Mouse (Mus musculus) left cerebral cortex, adult 11 months (tissue): ENCODE measurements at regions not wholly inside any gene's neighbourhood (a gene's known extent, or its start where the extent isn't known, plus 50 kb on each side); places are given as distances from the start of the nearest gene placed in this dataset.
A peak's percentile ranks its signal among the peaks of the same experiment; 100 is the strongest.

Source experiments
- DNase-seq: peaks from one replicate; pipeline ENCODE4 v3.0.0; 2022; ENCODE audit warnings: low spot score

DNA sequence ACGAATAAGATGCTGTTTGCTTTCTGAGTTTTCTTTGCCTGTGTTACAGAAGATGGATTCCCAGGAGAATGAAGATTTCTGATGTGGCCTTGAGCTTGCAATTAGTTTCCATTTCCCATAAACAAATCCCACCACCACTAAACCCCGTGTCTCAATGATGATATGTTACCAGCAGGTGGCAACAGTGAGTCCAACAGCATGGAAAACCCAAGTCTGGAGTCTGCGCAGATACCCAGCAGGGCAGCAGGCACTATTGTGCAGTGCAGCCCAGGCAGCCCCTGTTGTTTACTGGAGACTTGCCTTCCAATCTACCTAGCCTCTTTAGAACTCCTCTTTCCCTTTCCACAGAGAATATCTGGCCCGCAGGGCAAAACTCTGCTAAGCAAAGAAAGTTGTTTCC lies 62.7 kb downstream of the Bmp2 start:
- DNase-seq: no peak

DNA sequence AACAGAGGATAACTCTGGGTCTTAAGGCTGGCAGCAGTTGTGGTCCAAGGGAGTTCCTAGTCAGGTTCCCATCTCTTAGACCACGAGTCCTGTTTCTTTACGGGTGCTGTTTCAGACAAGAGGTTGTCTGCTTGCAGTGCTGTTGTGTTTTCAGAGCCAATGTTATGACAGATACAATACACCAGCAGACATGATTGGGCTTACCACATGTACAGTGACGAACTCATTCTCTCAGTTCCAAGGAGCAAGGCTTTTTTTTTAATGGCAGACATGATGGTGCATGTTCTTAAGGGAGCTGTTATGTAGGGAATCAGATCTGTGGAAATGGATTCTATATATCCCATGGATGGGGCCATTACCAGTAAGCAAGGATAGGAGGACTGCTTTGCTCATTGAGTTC lies 63.3 kb downstream of the Bmp2 start:
- DNase-seq: no peak

DNA sequence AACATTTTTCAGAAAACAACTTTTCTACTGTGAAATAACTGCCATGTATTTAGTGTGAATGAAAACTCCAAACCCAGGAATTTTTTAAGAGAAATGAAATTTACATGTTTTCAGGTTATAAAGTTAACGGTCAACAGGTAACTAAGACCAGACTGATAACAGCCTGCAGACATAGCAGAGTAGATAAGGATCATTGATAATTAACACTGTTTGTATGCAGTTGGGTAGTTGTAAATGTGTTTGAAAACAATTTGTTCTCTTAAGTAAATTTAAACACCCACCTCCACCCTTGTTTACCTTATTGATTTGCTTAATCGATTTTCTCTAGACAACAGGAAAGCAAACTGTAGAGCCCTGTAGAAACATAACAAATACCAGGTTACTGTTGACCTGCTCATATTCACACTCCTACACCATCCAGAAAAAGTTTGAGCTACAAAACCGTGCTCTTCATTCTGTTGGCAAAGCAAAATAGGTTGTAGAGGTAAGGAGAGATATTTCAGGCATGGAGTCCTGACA lies 65.4 kb downstream of the Bmp2 start:
- DNase-seq: no peak

DNA sequence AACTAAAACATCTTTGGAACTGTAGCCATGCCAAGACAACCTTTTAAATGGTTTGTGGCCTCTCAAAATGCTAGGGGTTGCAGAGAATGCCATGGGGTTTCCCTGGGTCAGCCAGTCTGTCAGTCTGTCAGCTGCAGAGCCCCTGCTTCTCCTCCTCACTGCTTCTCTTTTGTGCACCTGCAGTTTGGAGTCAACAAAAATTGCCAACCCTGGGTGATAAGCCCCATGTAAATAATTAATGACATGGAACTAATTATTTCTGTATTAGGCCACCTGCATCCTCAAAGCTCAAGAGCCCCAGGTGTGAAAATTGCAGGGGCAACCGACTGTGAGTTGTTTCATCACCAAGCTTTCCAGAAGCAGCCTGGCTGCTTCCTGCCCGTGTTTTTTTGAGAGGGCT lies 70.6 kb downstream of the Bmp2 start:
- no peak for DNase-seq

DNA sequence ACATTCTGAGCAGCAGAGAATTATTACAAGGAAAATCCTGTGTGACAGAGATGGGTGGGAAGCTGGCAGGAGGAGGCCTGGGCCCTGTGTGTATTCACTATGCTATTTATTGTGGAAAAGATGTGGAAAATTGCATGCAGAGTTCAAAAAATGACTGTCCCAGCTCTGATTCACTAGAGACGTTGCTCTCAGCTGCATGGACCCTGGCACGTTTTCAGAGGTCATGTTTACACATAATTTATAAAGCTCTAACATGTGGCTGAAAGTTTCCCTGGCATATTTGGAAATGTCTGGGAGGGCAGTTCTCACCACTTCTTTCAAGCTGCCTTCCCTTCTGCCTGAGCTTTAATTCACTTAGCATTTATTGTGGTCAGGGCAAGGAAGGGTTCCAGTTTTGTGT lies 73.6 kb downstream of the Bmp2 start:
- DNase-seq: no peak

DNA sequence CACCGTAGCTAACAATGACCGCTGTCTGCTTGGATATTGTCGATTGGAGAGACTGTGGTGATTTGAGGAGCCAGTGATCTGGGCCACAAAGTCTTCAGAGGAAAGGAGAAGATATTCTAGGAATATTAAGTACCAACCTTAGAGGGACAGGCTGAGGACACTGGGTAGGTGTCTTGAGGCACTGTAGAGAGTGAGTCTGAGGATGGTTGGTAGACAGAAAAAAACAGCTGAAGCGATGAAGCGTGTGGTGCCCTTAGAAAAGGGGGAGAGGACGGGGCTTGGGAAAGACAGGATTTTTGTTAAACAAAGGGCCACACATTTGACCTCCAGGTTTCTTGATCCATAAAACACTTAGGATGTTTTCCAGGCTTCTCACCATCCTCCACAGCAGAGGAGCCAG lies 76.9 kb downstream of the Bmp2 start:
- DNase-seq: no peak

DNA sequence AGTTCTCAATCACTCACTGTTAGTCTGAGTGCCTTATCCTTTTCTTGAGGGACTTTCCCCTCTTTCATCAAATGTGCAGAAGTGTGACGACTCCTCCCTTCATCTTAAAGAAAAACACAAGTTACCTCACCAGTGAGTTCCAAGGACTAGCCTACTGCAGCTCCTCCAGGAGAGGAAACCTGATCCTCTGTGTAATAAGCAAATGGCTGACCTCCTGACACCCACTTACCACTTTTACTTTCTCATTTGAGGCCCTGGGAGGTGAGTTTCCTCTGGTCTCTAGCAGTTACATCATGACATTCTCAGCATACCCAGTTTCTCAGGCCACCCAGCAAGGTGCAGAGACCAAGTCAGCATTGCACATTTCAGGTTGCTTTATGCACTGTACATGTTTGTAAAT lies 83.5 kb downstream of the Bmp2 start:
- no peak for DNase-seq

DNA sequence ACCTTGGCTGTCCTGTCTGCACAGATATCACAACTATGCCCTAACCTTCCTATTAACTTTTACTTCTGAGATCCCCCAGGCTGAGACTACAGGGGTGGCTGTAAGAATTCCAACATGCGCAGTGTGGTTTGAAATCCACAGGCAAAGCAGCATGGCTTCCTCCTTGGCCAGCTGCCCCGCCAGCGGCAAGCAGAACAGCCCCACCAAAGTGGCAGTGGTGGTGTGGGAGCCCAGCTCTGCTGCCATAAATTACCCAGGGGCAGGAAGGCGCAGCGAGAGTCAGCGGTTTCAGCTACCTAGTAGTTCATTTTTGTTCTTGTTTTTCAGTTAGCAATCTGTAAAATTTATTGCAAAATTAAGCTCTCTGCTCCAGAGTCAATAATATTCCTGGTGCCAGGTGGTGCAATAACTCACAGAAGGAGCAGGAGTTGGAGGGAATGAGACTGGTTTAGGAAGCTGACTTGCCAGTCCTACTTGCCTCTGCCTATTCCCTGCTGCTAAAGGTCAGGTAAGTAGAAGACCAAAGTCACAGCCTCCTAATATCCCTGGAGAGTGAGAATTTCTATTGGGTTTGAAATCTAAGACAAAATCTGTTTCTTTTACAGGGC lies 98.0 kb downstream of the Bmp2 start:
- DNase-seq: no peak

DNA sequence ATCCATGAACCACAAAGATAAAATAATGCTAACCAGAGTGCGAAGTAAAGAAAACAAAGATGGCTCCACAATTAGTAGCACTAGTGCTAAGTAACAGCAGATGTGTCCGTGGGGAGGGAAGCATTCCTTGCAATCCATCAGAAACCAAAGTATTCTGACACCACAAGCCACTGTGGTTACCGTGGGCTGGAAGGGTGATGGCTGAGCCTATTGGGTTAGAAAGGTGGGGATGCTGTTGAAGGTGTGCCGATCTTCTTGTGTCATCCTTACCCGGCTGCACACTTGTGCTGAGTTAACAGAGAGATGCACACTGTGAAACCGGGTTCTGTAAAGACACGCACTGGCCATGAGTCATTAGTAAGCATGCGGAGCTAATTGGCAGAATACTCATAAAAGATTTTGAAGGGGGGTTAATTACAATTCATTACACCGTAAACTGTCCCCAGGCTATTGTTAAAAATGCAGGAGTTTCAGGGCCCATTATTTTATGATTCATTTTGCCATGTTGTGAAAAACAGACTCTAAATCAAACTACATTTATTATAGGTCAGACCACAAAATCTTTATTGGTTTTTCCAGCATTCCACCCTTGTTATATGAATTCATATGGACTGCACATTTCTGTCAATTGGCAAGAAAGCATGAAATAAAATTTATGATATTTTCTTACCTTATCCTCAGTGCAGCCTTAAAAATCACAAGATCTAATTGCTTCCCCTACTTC lies 114.5 kb downstream of the Bmp2 start:
- no peak for DNase-seq

DNA sequence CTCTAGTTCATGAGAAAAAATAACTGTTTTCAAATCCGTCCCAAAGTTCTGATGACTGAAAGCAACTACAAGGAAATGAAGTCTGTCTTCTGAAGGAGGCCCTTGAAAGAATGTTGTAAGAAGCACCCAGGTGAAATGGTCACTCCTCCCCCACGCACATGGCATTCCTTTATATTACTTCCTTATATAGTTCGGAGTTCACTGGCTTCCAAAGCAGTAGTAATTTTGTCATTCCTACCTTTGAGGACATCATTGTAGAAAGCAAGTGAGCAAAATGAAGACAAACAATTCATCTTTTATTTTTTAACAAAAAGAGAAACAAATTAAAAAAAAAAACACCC lies 115.1 kb downstream of the Bmp2 start:
- DNase-seq: no peak

DNA sequence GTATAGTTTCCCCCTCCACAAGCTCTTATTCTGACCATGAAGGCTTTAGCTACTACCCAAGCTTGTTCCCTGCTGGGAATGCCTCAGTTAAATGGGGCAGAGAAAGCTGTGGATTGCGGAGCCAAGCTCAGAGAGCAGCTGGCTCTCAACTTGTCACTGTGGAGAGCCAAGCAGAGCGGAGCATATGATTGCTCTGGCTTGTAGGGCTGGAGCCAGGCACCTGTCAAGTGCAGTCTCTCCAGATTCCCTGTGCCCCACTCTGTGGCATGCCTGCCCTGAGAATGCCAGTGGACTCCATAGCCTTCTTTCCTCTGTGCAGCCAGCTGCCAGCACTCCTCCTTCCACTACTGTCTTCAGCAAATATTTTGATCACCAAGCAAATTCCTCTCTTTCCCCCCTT lies 117.9 kb downstream of the Bmp2 start:
- no peak for DNase-seq

DNA sequence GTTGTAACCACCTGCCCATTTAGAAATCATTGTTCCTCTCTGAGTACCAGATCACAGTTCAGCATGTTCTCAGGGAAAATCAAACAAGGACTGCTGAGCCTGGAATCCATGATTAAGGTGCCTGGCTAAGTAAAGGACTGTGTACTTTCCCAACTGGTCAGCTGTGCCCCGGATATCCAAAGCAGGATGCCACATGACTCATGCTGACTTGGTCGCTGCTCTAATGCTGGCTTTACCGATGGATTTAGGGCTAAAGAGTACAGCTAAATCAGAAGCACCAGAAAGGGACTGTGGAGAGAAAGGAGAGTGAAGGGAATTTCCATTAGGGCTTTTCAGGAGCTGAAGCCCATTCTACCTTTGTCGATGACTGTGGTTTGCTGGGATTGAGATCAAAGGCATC lies 119.6 kb downstream of the Bmp2 start:
- DNase-seq: no peak

DNA sequence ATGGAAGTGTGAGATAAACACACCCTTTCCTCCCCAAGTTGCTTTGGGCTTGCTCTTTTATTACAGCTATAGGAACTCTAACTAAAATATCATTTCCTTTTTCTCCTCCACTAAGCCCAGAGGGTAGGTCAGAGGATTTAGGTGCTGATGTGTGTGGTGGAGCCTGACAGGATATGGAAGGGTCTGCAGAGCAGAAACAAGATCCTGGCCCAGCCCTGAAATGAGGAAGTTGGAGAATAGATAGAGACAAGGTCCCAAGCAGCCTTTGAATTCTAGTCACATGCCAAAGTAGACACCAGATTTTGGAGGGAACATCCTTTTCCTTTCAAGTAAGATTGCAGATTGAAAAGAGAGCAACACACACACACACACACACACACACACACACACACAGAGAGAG lies 132.4 kb downstream of the Bmp2 start:
- DNase-seq: no peak

DNA sequence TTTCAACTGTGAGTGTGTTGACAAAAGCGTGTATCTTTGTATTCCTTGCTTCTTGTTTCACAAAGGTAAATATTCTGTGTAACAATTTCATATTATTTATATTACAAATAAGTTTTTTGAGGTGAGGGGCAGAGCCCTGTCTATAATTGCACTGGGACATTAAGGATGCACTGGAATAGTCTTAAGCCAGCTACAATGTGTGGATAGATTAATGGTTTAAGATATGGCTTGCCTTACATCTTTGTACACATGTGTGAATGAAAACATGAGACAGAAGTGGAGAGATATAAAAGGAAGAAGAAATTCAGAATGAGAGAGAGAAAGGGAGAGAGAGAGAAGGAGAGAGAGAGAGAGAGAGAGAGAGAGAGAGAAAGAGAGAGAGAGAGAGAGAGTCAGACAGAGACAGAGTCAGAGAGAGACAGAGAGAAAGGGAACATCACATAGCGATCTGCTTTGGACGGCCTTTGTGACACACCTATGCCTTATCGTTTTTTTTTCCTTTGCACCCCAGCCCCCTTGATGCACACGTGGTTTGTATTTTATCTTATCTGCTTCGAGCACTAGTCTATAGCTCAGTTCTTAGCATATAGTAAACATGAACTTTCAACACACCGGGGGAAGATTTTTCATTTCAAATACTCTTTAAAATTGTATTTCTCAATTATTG lies 136.3 kb downstream of the Bmp2 start:
- DNase-seq: no peak

DNA sequence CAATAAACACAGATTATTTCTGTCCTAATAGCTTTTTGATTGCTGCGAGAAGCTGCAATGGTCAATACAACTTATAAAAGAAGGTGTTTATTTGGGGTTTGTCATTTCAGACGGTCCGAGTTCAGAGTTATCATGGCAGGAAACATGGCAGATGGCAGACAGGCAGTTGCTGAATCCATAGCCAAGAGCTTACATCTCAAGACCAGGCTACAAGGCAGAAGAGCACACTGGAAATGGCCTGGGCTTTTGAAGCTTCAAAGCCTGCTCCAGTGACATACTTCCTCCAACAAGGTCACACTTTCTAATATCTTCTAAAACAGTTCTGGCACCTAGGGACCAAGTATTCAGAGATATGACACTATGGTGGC lies 136.8 kb downstream of the Bmp2 start:
- DNase-seq: no peak

DNA sequence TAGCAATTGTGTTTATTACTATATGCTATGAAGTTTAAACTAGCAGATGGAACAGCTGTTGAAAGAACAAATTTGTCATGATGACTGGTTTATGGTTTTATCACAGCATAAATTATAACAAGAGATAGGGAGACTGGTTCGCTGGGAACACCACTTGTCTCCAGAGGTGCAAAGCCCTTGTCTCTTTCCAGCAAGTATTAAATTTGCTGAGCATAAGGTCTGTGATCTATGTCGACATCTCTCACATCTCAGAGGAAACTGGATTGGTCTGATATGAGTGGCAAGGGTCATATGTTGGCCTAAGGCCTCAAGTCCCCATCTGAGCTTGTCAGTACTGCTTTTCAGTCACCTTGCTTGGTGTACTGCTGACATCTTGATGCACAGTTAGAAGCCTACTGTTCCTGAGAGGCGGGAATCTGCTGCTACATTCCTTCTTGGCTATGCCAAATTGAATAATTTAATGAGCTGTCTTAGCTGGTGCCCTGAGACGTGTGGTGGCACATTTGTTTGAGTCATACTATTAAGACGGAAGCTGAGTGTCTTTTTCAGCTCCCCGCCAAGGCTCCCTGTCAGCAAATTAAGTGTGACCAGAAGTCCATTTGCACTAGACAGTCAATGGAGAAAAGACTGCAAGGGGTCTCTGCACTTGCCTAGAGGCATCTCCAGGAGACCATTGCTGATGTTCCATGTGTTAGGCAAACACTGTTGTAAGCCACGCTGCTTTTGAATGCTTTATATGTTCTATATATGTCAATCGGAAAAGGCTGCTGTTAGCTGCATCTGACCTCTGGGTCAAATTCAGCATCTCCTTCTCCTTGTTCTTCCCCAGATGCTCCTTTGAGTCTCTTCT lies 157.0 kb downstream of the Bmp2 start:
- DNase-seq: no peak

DNA sequence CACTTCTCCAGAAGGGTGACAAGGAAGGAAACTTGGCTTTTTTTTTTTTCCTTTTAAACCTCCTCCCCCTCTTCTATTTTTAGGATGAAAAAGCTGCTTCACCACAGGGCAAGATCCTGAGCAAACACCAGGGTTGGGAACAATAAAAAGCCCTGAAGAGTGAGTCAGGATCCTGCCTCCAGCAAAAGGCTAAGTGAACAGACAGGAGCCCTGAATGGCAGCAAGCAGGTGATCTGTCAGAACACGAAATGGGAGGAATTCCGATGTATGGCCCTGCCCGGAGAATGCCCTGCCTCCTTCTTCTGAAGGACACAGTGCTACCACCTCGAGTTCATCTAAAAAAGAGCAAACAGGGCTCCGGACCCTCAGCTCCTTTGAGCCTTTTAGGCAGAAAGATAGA lies 164.3 kb downstream of the Bmp2 start:
- DNase-seq: no peak

DNA sequence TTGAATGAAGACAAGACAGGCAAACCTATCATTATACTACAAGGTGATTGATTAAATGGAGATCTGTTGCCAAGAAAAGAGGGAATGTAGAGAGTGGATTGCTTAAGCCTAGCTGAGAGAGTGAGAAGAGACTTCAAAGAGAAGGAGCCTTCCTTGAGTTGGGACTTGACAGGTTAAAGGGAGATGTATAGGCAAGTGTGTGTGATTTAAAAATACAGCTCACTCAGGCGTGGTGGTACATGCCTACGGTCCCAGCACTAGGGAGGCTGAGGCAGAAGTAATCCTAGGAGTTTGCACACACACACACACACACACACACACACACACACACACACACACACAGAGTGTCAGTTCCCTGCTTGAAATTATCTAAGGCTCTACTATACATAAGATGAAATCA lies 165.1 kb downstream of the Bmp2 start:
- no peak for DNase-seq

DNA sequence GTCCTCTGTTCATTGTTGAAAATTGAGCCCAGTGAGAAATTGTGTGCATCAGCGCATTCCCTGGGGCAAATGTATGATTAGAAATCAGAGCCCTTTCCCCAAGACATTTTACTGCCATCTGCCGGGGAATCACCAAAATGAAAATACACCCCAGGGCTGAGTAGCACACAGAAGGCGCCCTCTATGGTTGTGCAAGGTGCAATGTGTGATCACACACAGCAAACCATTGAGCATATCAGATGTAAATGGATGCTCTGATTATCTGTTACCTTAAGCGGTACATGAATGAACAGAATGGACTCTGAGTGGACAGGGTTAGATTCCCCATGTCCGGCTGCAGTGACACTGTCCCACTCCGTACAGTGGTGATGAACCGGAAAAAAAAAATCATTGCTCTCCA lies 172.4 kb downstream of the Bmp2 start:
- peak; percentile 25 for DNase-seq

DNA sequence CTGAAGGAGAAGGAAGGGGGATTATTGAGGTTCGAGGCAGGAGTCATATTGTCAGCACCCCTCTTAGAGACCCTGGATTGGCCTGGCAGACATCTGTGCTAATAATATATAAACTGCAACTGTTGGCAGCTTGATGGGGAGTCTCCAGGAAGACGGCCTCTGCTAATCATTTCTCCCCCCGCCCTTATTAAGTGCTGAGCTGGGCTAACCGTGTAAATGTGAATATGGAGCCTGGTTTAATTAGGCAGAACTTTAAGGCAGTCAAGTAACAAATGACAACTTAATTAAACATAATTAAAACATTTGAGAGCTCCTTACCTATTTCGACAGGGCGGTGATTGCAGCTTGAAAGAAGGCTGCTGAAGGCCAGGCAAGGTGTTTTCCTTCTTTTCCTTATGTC lies 172.8 kb downstream of the Bmp2 start:
- no peak for DNase-seq

DNA sequence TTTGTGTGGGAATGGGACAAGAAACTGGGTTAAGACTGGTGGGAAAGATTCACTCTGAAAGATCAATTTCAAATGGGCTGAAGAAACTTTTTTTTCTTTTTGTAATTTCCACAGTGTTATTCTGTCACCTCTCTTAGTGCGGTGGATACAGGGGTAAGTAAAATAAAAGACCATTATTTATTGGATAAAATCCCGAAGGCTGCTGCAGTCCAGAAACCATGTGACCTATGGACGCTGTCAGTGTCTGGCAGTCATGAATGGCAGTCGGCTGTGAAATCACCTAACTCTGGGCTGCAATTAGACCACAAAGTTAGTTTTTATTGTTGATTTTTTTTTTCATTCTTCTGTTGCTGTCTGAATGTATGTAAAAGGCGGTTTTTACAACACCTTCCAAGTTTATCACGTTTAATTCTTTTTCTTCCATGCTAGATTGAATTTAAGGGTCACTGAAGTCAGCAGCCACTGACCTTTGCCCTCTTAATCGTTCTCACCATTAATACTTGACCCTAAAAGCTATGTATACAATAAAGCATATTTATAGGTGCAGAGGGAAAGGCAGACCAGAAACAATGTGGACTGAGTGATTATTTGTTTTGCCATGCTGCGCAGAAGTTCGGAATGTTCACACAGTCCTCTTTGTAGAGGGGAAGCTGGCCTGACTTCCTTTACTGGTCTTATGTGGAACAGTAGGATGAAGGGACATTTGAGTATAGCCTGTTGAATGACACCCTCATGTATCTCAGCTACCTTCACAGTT lies 182.7 kb downstream of the Bmp2 start:
- no peak for DNase-seq

DNA sequence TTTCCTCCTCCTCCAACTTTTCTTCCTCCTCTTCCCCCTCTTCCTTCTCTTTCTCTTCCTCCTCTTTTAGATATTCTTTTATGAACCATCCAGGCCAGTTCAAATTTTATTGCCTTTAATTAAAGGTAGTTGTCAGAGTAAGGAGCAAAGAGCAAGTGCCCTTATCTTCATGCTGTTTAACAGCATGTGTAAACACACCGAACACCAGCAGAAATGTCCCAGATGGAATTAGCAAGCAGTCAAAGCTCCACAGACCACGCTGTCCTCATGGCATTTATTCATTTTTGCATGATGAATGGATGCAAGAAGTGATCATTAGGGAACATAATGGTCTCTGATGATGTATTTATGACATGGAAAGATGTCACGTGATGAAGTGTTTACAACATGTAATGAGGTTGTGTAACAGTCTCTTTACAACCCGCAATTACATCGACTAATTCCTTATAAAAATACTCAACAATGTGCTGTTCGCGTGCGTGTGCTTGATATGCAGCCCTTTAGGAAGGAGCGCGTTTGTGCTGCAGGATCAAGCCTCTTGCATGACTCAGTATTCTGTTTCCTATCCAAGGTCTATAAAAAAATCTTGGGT lies 187.0 kb downstream of the Bmp2 start:
- no peak for DNase-seq
